Mouse (Mus musculus) myocyte (in vitro differentiated cells): ENCODE data around the gene Kirrel3. TPM values are rescaled to one million over a fixed set of nuclear protein-coding genes. Genes with fewer than 3 reads are reported as not detected.

ENCODE experiments used
- H3K27me3 ChIP-seq: one replicate; pipeline ENCODE4 v1.6.1; 2011; ENCODE audit not compliant: control insufficient read depth, insufficient read depth, insufficient read length
- H3K36me3 ChIP-seq: one replicate; pipeline ENCODE4 v1.6.1; 2011; ENCODE audit not compliant: control insufficient read depth, insufficient read depth
- H3K4me2 ChIP-seq: one replicate; pipeline ENCODE4 v1.6.1; 2011; ENCODE audit warnings: low read depth, control low read depth
- H3K4me3 ChIP-seq: one replicate; pipeline ENCODE4 v1.5.1; 2011; ENCODE audit warnings: mild to moderate bottlenecking, control low read depth, moderate library complexity
- H3K79me2 ChIP-seq: one replicate; pipeline ENCODE4 v1.6.1; 2011; ENCODE audit not compliant: control insufficient read depth, insufficient read depth
- H3ac ChIP-seq: one replicate; pipeline ENCODE4 v1.6.1; 2011; ENCODE audit not compliant: control insufficient read depth, insufficient read length
- CEBPB ChIP-seq: IDR thresholded peaks from 2 replicates; pipeline ENCODE4 v1.6.1; 2011; ENCODE audit warnings: mild to moderate bottlenecking, moderate library complexity; ENCODE audit not compliant: poor library complexity, insufficient read depth, severe bottlenecking
- E2F4 ChIP-seq: IDR thresholded peaks from one replicate; pipeline ENCODE4 v1.6.1; 2011; ENCODE audit warnings: mild to moderate bottlenecking, control low read depth, moderate library complexity; ENCODE audit not compliant: insufficient read depth
- MAX ChIP-seq: IDR thresholded peaks from one replicate; pipeline ENCODE4 v1.6.1; 2011; ENCODE audit warnings: low read depth, mild to moderate bottlenecking, control low read depth
- MYOD1 ChIP-seq, 3 experiments: IDR thresholded peaks; one replicate each; pipeline ENCODE4 v1.6.1; 2011; ENCODE audit warnings: control low read depth in 2 of 3, low read depth in 2 of 3, mild to moderate bottlenecking in 2 of 3, moderate library complexity in 1 of 3; ENCODE audit not compliant: insufficient read length in 2 of 3, control insufficient read depth in 1 of 3
- MYOG ChIP-seq, 3 experiments: IDR thresholded peaks; one replicate each; pipeline ENCODE4 v1.6.1; 2011; ENCODE audit warnings: control low read depth in 2 of 3, low read depth in 2 of 3, mild to moderate bottlenecking in 2 of 3; ENCODE audit not compliant: insufficient read length in 2 of 3, control insufficient read depth in 1 of 3, insufficient read depth in 1 of 3
- POLR2A ChIP-seq: IDR thresholded peaks from one replicate; pipeline ENCODE4 v1.6.1; 2011; ENCODE audit warnings: low read depth, mild to moderate bottlenecking, control low read depth, moderate library complexity; ENCODE audit not compliant: insufficient read length
- POLR2AphosphoS2 ChIP-seq: IDR thresholded peaks from one replicate; pipeline ENCODE4 v1.6.1; 2011; ENCODE audit warnings: low read depth, control low read depth; ENCODE audit not compliant: insufficient read length
- REST ChIP-seq: IDR thresholded peaks from one replicate; pipeline ENCODE4 v1.6.1; 2011; ENCODE audit warnings: mild to moderate bottlenecking, control low read depth, moderate library complexity; ENCODE audit not compliant: insufficient read depth, insufficient read length
- SRF ChIP-seq: IDR thresholded peaks from one replicate; pipeline ENCODE4 v1.6.1; 2011; ENCODE audit warnings: low read depth; ENCODE audit not compliant: control insufficient read depth, insufficient read length
- TCF12 ChIP-seq: IDR thresholded peaks from one replicate; pipeline ENCODE4 v1.6.1; 2011; ENCODE audit warnings: mild to moderate bottlenecking, control low read depth; ENCODE audit not compliant: poor library complexity, insufficient read depth, severe bottlenecking
- TCF3 ChIP-seq: IDR thresholded peaks from one replicate; pipeline ENCODE4 v1.6.1; 2011; ENCODE audit warnings: low read depth, control low read depth; ENCODE audit not compliant: insufficient read length
- USF1 ChIP-seq: IDR thresholded peaks from one replicate; pipeline ENCODE4 v1.6.1; 2011; ENCODE audit warnings: low read depth, mild to moderate bottlenecking, control low read depth, moderate library complexity
- polyA plus RNA-seq: library from polyadenylated mRNA; unstranded; fragments of >200 nt; fragmentation: generic; extraction: Trizol; gene quantifications from one replicate; pipeline ENCODE4 v1.2.1, GENCODE M21; 2012; ENCODE audit warnings: missing spikeins

The Kirrel3 gene
- polyA plus RNA-seq, 1 experiment: 2.8 TPM

- H3ac ChIP-seq: no peak overlapping the region
- H3K79me2 ChIP-seq: no peaks in the 10 kb centered on the region
- no peak overlapping the region for H3K4me2 ChIP-seq
- TF ChIP-seq USF1 (no peak), POLR2AphosphoS2 (no peak)
- H3K27me3 ChIP-seq: no peaks in the 10 kb centered on the region
- H3K4me3 ChIP-seq: no peak overlapping the region
- no peaks in the 10 kb centered on the region for H3K36me3 ChIP-seq
These were observed 174.9 kb downstream of the Kirrel3 start for GRCm38 (mm10) chr9:34660566-34660965.

DNA sequence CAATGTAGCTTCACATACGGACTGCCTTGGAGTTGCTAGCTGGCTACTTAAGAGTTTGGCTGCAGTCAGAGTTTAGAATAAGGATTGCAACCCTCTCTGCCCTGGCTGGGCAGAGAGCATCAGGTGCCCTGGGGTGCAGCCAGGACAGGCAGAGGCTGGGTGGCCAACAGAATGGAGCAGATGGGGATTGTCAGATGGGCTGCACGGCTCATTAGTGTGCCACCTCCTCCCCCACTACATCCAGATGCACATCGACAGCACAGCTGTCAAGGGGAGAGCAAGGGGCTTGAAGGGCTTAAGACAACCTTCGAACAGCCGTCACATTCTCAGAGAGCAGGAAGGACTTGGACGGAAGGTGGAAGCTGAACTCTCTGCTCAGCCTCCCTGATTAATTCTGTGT is 177.7 kb downstream of the Kirrel3 start:
- H3K27me3 ChIP-seq: no peaks in the 10 kb centered on the region
- no peak overlapping the region for H3K4me2 ChIP-seq
- no peak overlapping the region for H3ac ChIP-seq
- H3K4me3 ChIP-seq: no peak overlapping the region
- H3K79me2 ChIP-seq: no peaks in the 10 kb centered on the region
- H3K36me3 ChIP-seq: no peaks in the 10 kb centered on the region
- TF ChIP-seq TCF3 (no peak), TCF12 (no peak), USF1 (no peak), MYOD1 (IDR thresholded peaks at IDR 0.05; ENCODE audit: control insufficient read depth in 1 of 3, insufficient read length in 2 of 3, low read depth in 2 of 3) (no peak), REST (no peak), MYOG (IDR thresholded peaks at IDR 0.05; ENCODE audit: control insufficient read depth in 1 of 3, insufficient read depth in 1 of 3, insufficient read length in 2 of 3, low read depth in 2 of 3) (no peak), SRF (no peak), E2F4 (no peak), MAX (no peak), POLR2A (no peak), POLR2AphosphoS2 (no peak), CEBPB (no peak)

DNA sequence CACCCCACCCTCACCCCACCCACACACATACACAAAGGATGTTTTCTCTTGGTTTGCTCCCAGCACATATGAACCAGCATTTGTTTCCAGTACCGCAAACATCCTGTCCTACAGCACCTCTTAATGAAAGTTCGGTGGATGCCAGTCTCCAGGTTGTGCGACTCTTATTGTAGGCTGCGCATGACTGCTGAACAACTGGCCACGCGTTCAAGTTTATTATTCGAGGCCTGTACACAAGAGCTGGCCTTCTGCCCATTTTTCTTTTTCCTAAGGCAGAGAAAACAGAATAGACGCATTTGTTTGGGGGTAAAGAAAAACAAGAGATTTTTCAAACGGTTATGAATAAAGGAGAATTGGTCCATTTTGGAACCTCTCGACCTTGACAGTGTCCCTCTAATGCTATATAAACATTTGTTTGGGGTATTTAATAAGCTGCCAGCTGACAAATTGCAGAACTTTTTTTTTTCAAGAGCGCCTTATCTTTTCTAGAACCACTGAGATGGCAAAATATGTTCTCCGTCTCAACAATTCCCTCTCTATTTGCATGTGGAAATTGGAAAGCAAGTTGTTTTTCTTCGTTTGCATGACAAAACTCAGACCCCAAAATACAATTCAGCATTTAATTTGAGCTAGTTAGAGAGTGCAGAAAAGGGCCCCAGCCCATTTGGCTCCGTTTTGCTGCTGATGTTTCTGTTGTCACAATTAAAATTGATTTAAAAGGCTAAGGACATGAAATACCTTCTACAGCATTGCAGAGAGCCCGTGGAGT is 179.9 kb downstream of the Kirrel3 start:
- Histone ChIP-seq H3K4me2 (no peak overlapping the region), H3K27me3 (no peaks in the 10 kb centered on the region), H3K79me2 (no peaks in the 10 kb centered on the region), H3K4me3 (no peak overlapping the region), H3K36me3 (no peaks in the 10 kb centered on the region), H3ac (no peak overlapping the region)
- no peak for TF ChIP-seq POLR2AphosphoS2
- TF ChIP-seq MAX: no peak
- no peak for TF ChIP-seq TCF12
- TF ChIP-seq MYOD1 (IDR thresholded peaks at IDR 0.05; ENCODE audit: control insufficient read depth in 1 of 3, insufficient read length in 2 of 3, low read depth in 2 of 3): no peak
- no peak for TF ChIP-seq POLR2A
- no peak for TF ChIP-seq CEBPB
- no peak for TF ChIP-seq MYOG (IDR thresholded peaks at IDR 0.05; ENCODE audit: control insufficient read depth in 1 of 3, insufficient read depth in 1 of 3, insufficient read length in 2 of 3, low read depth in 2 of 3)
- TF ChIP-seq E2F4: no peak
- TF ChIP-seq REST: no peak
- no peak for TF ChIP-seq USF1
- TF ChIP-seq SRF: no peak
- no peak for TF ChIP-seq TCF3

GRCm38 (mm10) chr9:34667182-34667581 is 181.5 kb downstream of the Kirrel3 start:
- no peak for TF ChIP-seq TCF12
- Histone ChIP-seq H3K36me3 (no peaks in the 10 kb centered on the region), H3ac (no peak overlapping the region)

GRCm38 (mm10) chr9:34670906-34671305 is 185.2 kb downstream of the Kirrel3 start:
- H3K79me2 ChIP-seq: no peaks in the 10 kb centered on the region
- no peaks in the 10 kb centered on the region for H3K27me3 ChIP-seq
- H3K36me3 ChIP-seq: no peaks in the 10 kb centered on the region
- no peak overlapping the region for H3ac ChIP-seq
- TF ChIP-seq MYOG (IDR thresholded peaks at IDR 0.05; ENCODE audit: control insufficient read depth in 1 of 3, insufficient read depth in 1 of 3, insufficient read length in 2 of 3, low read depth in 2 of 3) (no peak), USF1 (no peak), MYOD1 (IDR thresholded peaks at IDR 0.05; ENCODE audit: control insufficient read depth in 1 of 3, insufficient read length in 2 of 3, low read depth in 2 of 3) (no peak), CEBPB (no peak), SRF (no peak), TCF12 (no peak), POLR2A (no peak), TCF3 (no peak), E2F4 (no peak), MAX (no peak), POLR2AphosphoS2 (no peak), REST (no peak)
- H3K4me2 ChIP-seq: no peak overlapping the region
- no peak overlapping the region for H3K4me3 ChIP-seq

More at GRCm38 (mm10) chr9:34667182-34667581, 181.5 kb downstream of the Kirrel3 start:
- no peak overlapping the region for H3K4me2 ChIP-seq
- H3K4me3 ChIP-seq: no peak overlapping the region
- H3K79me2 ChIP-seq: no peaks in the 10 kb centered on the region
- H3K27me3 ChIP-seq: no peaks in the 10 kb centered on the region
